Mouse (Mus musculus) midbrain, embryonic 13.5 days (tissue): Measurements from ENCODE around the gene Aldh4a1. TPM values are rescaled to one million over a fixed set of nuclear protein-coding genes. Genes with fewer than 3 reads are reported as not detected.

Experiments used
- ATAC-seq: fragments of 200-750 bp; cut with Nextera tagmentation; 2 replicates; pipeline ENCODE4 v1.8.0; 2017; ENCODE audit warnings: mild to moderate bottlenecking, moderate TSS enrichment, moderate library complexity
- H3K27ac ChIP-seq: fragments of 300-500 bp; sonication (generic); 2 replicates; pipeline ENCODE4 v1.5.1; 2015; ENCODE audit warnings: inconsistent platforms, mild to moderate bottlenecking, moderate library complexity
- H3K27me3 ChIP-seq: fragments of 300-500 bp; sonication (generic); 2 replicates; pipeline ENCODE4 v1.6.1; 2015; ENCODE audit warnings: mild to moderate bottlenecking, inconsistent platforms
- H3K36me3 ChIP-seq: fragments of 300-500 bp; sonication (generic); 2 replicates; pipeline ENCODE4 v1.6.1; 2015; ENCODE audit warnings: mild to moderate bottlenecking, inconsistent platforms
- H3K4me1 ChIP-seq: fragments of 300-500 bp; sonication (generic); replicated peaks from 2 replicates; pipeline ENCODE4 v1.6.1; 2015; ENCODE audit warnings: inconsistent platforms
- H3K4me2 ChIP-seq: fragments of 300-500 bp; sonication (generic); replicated peaks from 2 replicates; pipeline ENCODE4 v1.6.1; 2015; ENCODE audit warnings: moderate library complexity, mild to moderate bottlenecking, inconsistent platforms
- H3K4me3 ChIP-seq: fragments of 300-500 bp; sonication (generic); replicated peaks from 2 replicates; pipeline ENCODE4 v1.5.1; 2015; ENCODE audit warnings: mild to moderate bottlenecking, inconsistent platforms
- H3K9ac ChIP-seq: fragments of 300-500 bp; sonication (generic); replicated peaks from 2 replicates; pipeline ENCODE4 v1.6.1; 2015; ENCODE audit warnings: mild to moderate bottlenecking, inconsistent platforms
- H3K9me3 ChIP-seq: fragments of 300-500 bp; sonication (generic); 2 replicates; pipeline ENCODE4 v1.6.1; 2016; ENCODE audit warnings: mild to moderate bottlenecking, inconsistent platforms
- WGBS: fragments of 180-500 bp; shearing (Covaris S2); methylation state at CpG from one replicate; pipeline ENCODE4 v1.1.7; 2015; 5-methylcytosine and 5-hydroxymethylcytosine counted together
- polyA plus RNA-seq: library from polyadenylated mRNA; unstranded; fragments of >200 nt; fragmentation: Nextera tagmentation; extraction: Ambion mirVana; gene quantifications from 2 replicates; pipeline ENCODE4 v1.2.1, GENCODE M21; 2015

Aldh4a1 gene
- polyA plus RNA-seq, 1 experiment from 2014 or later = 20.0 TPM

GRCm38 (mm10) chr4:139643972-139644371 lies 21.3 kb downstream of the Aldh4a1 start:
- Histone ChIP-seq H3K9ac (0 out of 2 replicates have a peak overlapping the region, but pooled peaks have one; percentile 32), H3K4me3 (no peak overlapping the region), H3K27me3 (peaks cover 26% of the 10 kb centered on the region), H3K4me1 (peaks cover 40% of the 10 kb centered on the region), H3K9me3 (no peaks in the 10 kb centered on the region), H3K36me3 (peaks cover 21% of the 10 kb centered on the region), H3K4me2 (no peak overlapping the region), H3K27ac (no peak overlapping the region)
- WGBS = 14% methylated on average over 9 of the region's 9 CpGs
- peak; percentile 38 for ATAC-seq

DNA sequence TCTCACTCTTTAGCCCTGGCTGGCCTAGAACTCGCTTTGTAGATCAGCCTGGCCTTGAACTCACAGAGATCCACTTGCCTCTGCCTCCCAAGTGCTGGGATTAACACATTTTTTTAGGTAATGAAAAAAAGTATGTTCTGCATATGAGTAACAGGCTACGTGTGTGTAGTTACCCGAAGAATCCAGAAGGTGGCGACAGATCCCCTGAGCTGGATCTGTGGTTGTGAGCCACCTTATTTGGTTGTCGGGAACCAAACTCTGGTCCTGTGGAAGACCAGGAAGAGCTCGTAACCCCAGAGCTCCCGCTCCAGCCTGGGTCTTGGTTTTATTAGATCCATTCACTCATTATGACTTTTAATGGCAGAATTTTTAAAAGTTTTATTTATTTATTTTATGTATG lies 24.2 kb downstream of the Aldh4a1 start:
- no peak overlapping the region for H3K27ac ChIP-seq
- no peaks in the 10 kb centered on the region for H3K9me3 ChIP-seq
- no peak for ATAC-seq
- no peak overlapping the region for H3K9ac ChIP-seq
- no peak overlapping the region for H3K4me3 ChIP-seq
- peaks cover 17% of the 10 kb centered on the region for H3K27me3 ChIP-seq
- 85% methylated on average over 7 of the region's 7 CpGs for WGBS
- peaks cover 21% of the 10 kb centered on the region for H3K36me3 ChIP-seq
- no peak overlapping the region for H3K4me2 ChIP-seq
- H3K4me1 ChIP-seq = peaks cover 15% of the 10 kb centered on the region

GRCm38 (mm10) chr4:139650086-139650743 lies 27.5 kb downstream of the Aldh4a1 start:
- no peak overlapping the region for H3K27ac ChIP-seq
- no peaks in the 10 kb centered on the region for H3K9me3 ChIP-seq
- H3K4me2 ChIP-seq = no peak overlapping the region
- H3K4me3 ChIP-seq = no peak overlapping the region
- 83% methylated on average over 15 of the region's 15 CpGs for WGBS
- H3K9ac ChIP-seq = no peak overlapping the region
- H3K4me1 ChIP-seq = no peaks in the 10 kb centered on the region
- ATAC-seq = no peak
- H3K27me3 ChIP-seq = no peaks in the 10 kb centered on the region
- peaks cover 16% of the 10 kb centered on the region for H3K36me3 ChIP-seq

DNA sequence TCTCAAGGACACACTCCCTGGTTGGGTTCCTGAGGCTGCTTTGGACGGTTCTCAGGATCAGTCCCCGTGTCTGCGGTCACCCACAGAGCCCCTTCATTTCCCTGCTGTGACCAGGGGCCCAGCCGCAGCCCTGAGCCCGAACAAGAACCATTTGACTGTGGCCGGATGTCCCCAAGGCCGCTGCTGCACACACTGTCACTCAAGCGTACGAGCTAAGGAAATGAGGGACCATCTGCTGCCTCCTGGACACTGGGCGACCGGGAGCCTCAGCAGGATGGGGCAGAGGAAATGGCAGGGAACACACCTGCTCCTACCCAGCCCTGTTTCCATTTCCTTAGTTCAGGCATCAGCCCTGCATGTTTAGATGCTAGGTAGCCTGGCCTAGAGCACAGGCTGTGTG lies 28.2 kb downstream of the Aldh4a1 start:
- Histone ChIP-seq H3K4me1 (no peaks in the 10 kb centered on the region), H3K9me3 (no peaks in the 10 kb centered on the region), H3K36me3 (peaks cover 11% of the 10 kb centered on the region), H3K27ac (no peak overlapping the region), H3K4me2 (no peak overlapping the region), H3K4me3 (no peak overlapping the region), H3K27me3 (no peaks in the 10 kb centered on the region), H3K9ac (no peak overlapping the region)
- 68% methylated on average over 11 of the region's 11 CpGs for WGBS
- ATAC-seq = no peak

DNA sequence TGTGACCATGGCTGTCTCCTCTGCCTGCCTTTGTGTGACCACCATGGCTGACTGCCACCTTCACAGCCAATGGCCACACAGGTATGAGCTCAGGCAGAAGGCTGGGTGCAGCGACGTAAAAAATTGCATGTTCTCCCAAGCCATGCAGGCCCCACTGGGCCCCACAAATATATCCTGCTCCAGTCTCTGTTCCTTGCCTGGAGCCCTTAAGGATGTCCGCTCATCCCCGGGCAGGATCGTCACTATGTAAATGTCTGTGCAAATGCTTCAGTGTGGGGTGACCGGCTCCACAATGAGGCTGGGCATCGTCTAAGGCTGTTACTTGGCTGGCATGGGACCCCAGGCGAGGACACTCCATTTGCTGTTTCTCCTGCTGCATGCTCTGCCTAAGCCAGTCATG lies 30.6 kb downstream of the Aldh4a1 start, which contains the start of gene Tas1r2:
TSS of gene Tas1r2 (plus strand) at position 301 of the 400 bp plus-strand sequence.
- 89% methylated on average over 8 of the region's 8 CpGs for WGBS
- H3K36me3 ChIP-seq = peaks cover 6% of the 10 kb centered on the region

GRCm38 (mm10) chr4:139661897-139662296 lies 39.2 kb downstream of the Aldh4a1 start:
- H3K27ac ChIP-seq = no peak overlapping the region

More for the DNA sequence above, 30.6 kb downstream of the Aldh4a1 start, which contains the start of gene Tas1r2:
- H3K27ac ChIP-seq = no peak within 1 kb of the TSS
- no peaks in the 10 kb centered on the region for H3K4me1 ChIP-seq
- no peaks in the 10 kb centered on the region for H3K27me3 ChIP-seq
- H3K9me3 ChIP-seq = peaks cover 2% of the 10 kb centered on the region; the same call in 1 of the 2 replicates
- no peak for ATAC-seq
- no peak within 1 kb of the TSS for H3K4me3 ChIP-seq
- 0 out of 2 replicates have a peak within 1 kb of the TSS, but pooled peaks have one; percentile 2 for H3K9ac ChIP-seq
- no peak within 1 kb of the TSS for H3K4me2 ChIP-seq

DNA sequence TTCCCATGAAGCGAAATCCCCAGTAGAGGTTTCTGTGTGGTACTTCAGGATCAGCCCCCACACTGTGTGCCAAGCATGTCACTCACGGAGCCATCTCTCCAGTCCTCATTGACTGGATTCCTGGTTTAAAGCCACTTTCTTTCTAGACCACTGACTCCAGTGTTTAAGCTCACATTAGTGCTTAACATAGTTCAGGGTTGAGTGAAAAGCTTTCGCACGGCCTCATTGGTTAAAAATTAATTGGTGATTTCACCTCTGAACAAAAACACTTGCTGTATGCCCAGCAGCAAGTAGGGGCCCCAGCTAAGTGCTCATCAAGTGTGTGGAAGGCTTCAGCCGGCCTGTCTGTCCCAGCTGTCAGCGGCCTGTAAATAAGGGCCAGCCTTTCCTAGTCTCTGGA lies 45.0 kb downstream of the Aldh4a1 start:
- H3K27ac ChIP-seq = no peak overlapping the region
- H3K4me3 ChIP-seq = no peak overlapping the region
- 54% methylated on average over 6 of the region's 6 CpGs for WGBS
- H3K4me1 ChIP-seq = no peaks in the 10 kb centered on the region
- no peaks in the 10 kb centered on the region for H3K27me3 ChIP-seq
- H3K36me3 ChIP-seq = no peaks in the 10 kb centered on the region
- no peak for ATAC-seq
- no peak overlapping the region for H3K4me2 ChIP-seq
- no peaks in the 10 kb centered on the region for H3K9me3 ChIP-seq
- H3K9ac ChIP-seq = no peak overlapping the region

More at GRCm38 (mm10) chr4:139661897-139662296, 39.2 kb downstream of the Aldh4a1 start:
- Histone ChIP-seq H3K27me3 (no peaks in the 10 kb centered on the region), H3K4me1 (no peaks in the 10 kb centered on the region), H3K9ac (no peak overlapping the region), H3K36me3 (no peaks in the 10 kb centered on the region), H3K9me3 (peaks cover 10% of the 10 kb centered on the region; the same call in 1 of the 2 replicates), H3K4me3 (no peak overlapping the region), H3K4me2 (no peak overlapping the region)
- WGBS = 87% methylated on average over 14 of the region's 14 CpGs
- no peak for ATAC-seq

DNA sequence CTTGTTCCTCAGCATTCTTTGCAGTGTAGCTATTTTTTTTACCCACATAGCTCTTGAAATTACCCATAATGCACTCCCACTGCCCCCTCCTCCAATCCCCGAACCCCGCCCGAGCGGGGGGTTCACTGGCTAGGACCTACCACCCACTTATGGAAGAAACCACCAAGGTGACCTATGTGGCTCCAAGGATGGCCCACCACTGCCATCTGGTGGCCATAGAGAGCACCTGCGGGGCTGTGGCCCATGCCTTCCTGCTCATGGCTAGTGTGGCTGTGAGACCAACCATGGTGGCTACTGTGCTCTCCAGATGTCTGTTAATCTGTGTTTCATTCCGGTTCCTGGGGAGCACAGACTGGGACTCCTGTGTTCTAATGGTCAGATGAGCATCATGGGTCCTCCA lies 47.2 kb downstream of the Aldh4a1 start:
- 0 out of 2 replicates have a peak, but pooled peaks have one; percentile 63 for ATAC-seq
- Histone ChIP-seq H3K4me1 (no peaks in the 10 kb centered on the region), H3K9me3 (no peaks in the 10 kb centered on the region), H3K27me3 (0 out of 2 replicates have a peak, but pooled peaks cover 6% of the 10 kb centered on the region), H3K4me3 (no peak overlapping the region), H3K27ac (no peak overlapping the region), H3K36me3 (no peaks in the 10 kb centered on the region), H3K4me2 (no peak overlapping the region), H3K9ac (no peak overlapping the region)
- 15% methylated on average over 6 of the region's 6 CpGs for WGBS

DNA sequence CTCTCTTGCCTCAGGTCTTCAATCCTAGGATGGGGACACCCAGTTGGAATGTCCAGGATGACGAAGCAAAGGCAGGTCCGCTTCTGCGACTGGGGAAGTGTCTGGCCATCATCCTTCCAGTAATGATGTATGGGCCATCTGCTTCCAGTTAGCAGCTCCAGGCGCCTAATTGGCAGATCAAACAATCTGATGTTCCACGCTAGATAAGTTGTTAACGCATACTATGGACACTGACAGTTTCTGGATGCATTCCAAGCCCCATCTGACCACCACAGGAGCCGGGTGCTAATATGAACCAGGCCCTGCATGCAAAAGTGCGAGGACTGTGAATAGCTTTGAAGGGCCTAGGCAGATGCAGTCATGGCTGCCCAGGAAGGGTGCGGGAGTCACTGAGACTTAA lies 53.0 kb downstream of the Aldh4a1 start:
- H3K4me1 ChIP-seq = no peaks in the 10 kb centered on the region
- H3K4me2 ChIP-seq = no peak overlapping the region
- no peak overlapping the region for H3K27ac ChIP-seq
- H3K9me3 ChIP-seq = peaks cover 7% of the 10 kb centered on the region; the same call in 1 of the 2 replicates
- H3K36me3 ChIP-seq = no peaks in the 10 kb centered on the region
- H3K4me3 ChIP-seq = no peak overlapping the region
- H3K9ac ChIP-seq = no peak overlapping the region
- no peak for ATAC-seq
- 71% methylated on average over 9 of the region's 9 CpGs for WGBS
- H3K27me3 ChIP-seq = 0 out of 2 replicates have a peak, but pooled peaks cover 10% of the 10 kb centered on the region

- WGBS = 78% methylated on average over 22 of the region's 22 CpGs
- peaks cover 14% of the 10 kb centered on the region for H3K9me3 ChIP-seq
- no peak overlapping the region for H3K4me3 ChIP-seq
- no peaks in the 10 kb centered on the region for H3K4me1 ChIP-seq
- peaks cover 8% of the 10 kb centered on the region for H3K27me3 ChIP-seq
- H3K27ac ChIP-seq = no peak overlapping the region
- no peak overlapping the region for H3K9ac ChIP-seq
- H3K4me2 ChIP-seq = no peak overlapping the region
- no peaks in the 10 kb centered on the region for H3K36me3 ChIP-seq
- 0 out of 2 replicates have a peak, but pooled peaks have one; percentile 17 for ATAC-seq
These were observed 61.3 kb downstream of the Aldh4a1 start for GRCm38 (mm10) chr4:139683728-139684638.

DNA sequence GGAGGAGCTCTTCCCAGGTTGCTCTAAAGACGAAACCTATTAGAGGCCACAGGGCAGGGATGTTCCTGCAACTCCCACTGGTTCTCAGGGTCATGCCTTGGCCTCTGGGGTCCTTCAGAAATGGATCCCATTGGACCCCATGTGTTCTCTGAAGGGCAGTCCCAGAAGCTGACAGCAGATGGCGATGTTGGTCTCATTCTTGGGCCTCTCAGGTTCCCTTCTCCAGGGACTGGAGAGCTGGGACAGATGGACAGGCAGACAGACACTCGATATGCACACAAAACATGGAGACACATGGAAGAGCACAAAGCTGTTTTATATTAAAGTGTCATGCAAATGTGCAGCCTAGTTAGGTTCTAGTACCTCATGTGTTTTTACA lies 62.0 kb downstream of the Aldh4a1 start:
- peaks cover 2% of the 10 kb centered on the region; the same call in 1 of the 2 replicates for H3K4me1 ChIP-seq
- H3K36me3 ChIP-seq = no peaks in the 10 kb centered on the region
- H3K4me3 ChIP-seq = no peak overlapping the region
- 3% methylated on average over 3 of the region's 3 CpGs for WGBS
- no peak overlapping the region for H3K27ac ChIP-seq
- H3K9me3 ChIP-seq = peaks cover 14% of the 10 kb centered on the region
- no peak overlapping the region for H3K4me2 ChIP-seq
- peaks cover 8% of the 10 kb centered on the region for H3K27me3 ChIP-seq
- 0 out of 2 replicates have a peak, but pooled peaks have one; percentile 43 for ATAC-seq
- no peak overlapping the region for H3K9ac ChIP-seq

- ATAC-seq = no peak
- 47% methylated on average over 9 of the region's 9 CpGs for WGBS
- H3K4me2 ChIP-seq = no peak overlapping the region
These were observed 65.4 kb downstream of the Aldh4a1 start for GRCm38 (mm10) chr4:139688058-139688457.

More at GRCm38 (mm10) chr4:139688058-139688457, 65.4 kb downstream of the Aldh4a1 start:
- Histone ChIP-seq H3K27me3 (peaks cover 23% of the 10 kb centered on the region), H3K4me1 (peaks cover 6% of the 10 kb centered on the region; the same call in 1 of the 2 replicates), H3K4me3 (no peak overlapping the region), H3K9ac (no peak overlapping the region), H3K27ac (no peak overlapping the region), H3K36me3 (no peaks in the 10 kb centered on the region), H3K9me3 (no peaks in the 10 kb centered on the region)
